Mouse (Mus musculus): Measurements from ENCODE around the gene Syf2.
"Not testable (repeated sequence)": the region's sequence is repeated elsewhere in the genome, so short reads cannot be mapped to it uniquely, and the experiment has no call there.

DNA sequence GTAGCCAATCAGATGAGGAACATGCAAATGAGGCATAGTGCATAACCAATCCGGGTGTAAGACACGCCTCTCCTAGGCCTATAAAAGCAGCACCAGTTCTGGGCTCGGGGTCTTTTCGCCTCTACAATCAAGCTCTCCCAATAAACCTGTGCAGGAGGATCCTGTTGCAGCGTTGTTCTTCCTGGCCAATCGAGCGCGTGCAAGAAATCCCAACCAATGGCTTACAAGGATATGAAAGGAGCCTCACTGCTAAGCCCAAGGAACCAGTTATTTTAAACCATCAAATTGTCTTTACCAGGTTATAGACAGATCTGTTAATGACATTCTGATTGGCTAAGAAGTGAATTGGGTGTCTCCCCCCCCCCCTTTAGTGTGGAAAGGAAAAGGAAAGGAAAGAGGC, 19.3 kb upstream of the Syf2 start:
- TF ChIP-seq CTCF (IDR thresholded peaks at IDR 0.05; ENCODE audit: low read depth, low read length); POLR2A (IDR thresholded peaks at IDR 0.05; ENCODE audit: borderline replicate concordance, low read depth, low read length): not testable (repeated sequence)
